Mouse (Mus musculus) ES-E14 (cell line): Measurements from ENCODE around the gene Meox1. TPM values are rescaled to one million over a fixed set of nuclear protein-coding genes. Genes with fewer than 3 reads are reported as not detected.

Source experiments
- DNase-seq: peaks from one replicate; pipeline ENCODE4 v3.0.0-alpha.2; 2013; ENCODE audit warnings: low read depth, low spot score
- H3K27ac ChIP-seq: 2 replicates; pipeline ENCODE4 v1.5.1; 2012; ENCODE audit warnings: low read depth, mild to moderate bottlenecking, low read length, moderate library complexity, mixed read lengths; ENCODE audit not compliant: poor library complexity, insufficient read depth, severe bottlenecking
- H3K36me3 ChIP-seq: 2 replicates; pipeline ENCODE4 v1.6.1; 2012; ENCODE audit warnings: mild to moderate bottlenecking, low read length, moderate library complexity, mixed read lengths; ENCODE audit not compliant: control insufficient read depth, poor library complexity, insufficient read depth, severe bottlenecking
- H3K4me1 ChIP-seq, 2 experiments: fragments of 150-350 bp in 1 of 2; sonication (generic) in 1 of 2; 2 replicates each; pipeline ENCODE4 v1.6.1; 2012; ENCODE audit warnings: low read length in 2 of 2, mild to moderate bottlenecking in 1 of 2, mixed read lengths in 1 of 2; ENCODE audit not compliant: control insufficient read depth in 2 of 2, insufficient read depth in 2 of 2, poor library complexity in 1 of 2
- H3K4me3 ChIP-seq, 2 experiments: fragments of 150-350 bp in 1 of 2; sonication (generic) in 1 of 2; 2 replicates each; pipeline ENCODE4 v1.5.1; 2012; ENCODE audit warnings: low read length in 2 of 2, low read depth in 1 of 2, mild to moderate bottlenecking in 1 of 2, mixed read lengths in 1 of 2; ENCODE audit not compliant: insufficient read depth in 1 of 2, poor library complexity in 1 of 2, severe bottlenecking in 1 of 2
- H3K9ac ChIP-seq: 2 replicates; pipeline ENCODE4 v1.6.1; 2012; ENCODE audit warnings: low read depth, mild to moderate bottlenecking, low read length, mixed read lengths; ENCODE audit not compliant: poor library complexity, insufficient read depth, severe bottlenecking
- H3K9me3 ChIP-seq: fragments of 150-350 bp; sonication (generic); 2 replicates; pipeline ENCODE4 v1.6.1; 2012; ENCODE audit warnings: low read depth, mild to moderate bottlenecking, low read length; ENCODE audit not compliant: control insufficient read depth, insufficient read depth
- CHD2 ChIP-seq: IDR thresholded peaks from 2 replicates; pipeline ENCODE4 v1.6.1; 2014; ENCODE audit warnings: mild to moderate bottlenecking, low read depth, low read length, inconsistent platforms
- HCFC1 ChIP-seq: IDR thresholded peaks from 2 replicates; pipeline ENCODE4 v1.6.1; 2012; ENCODE audit warnings: low read length, inconsistent platforms, borderline replicate concordance; ENCODE audit not compliant: insufficient read depth
- MAFK ChIP-seq: IDR thresholded peaks from 2 replicates; pipeline ENCODE4 v1.6.1; 2014; ENCODE audit warnings: mild to moderate bottlenecking, low read depth, low read length, inconsistent platforms; ENCODE audit not compliant: insufficient read depth
- ZC3H11A ChIP-seq: IDR thresholded peaks from 2 replicates; pipeline ENCODE4 v1.6.1; 2012; ENCODE audit warnings: low read depth, mild to moderate bottlenecking, inconsistent platforms, low read length, borderline replicate concordance
- ZNF384 ChIP-seq: IDR thresholded peaks from 2 replicates; pipeline ENCODE4 v1.6.1; 2012; ENCODE audit warnings: low read depth, low read length, inconsistent platforms
- in situ Hi-C, 2 experiments: fragments of 600-800 bp; cut with MboI; formaldehyde crosslinking; loops; one replicate each; pipeline ENCODE4 v1.15.1; 2025; ENCODE audit warnings: low sequenced_read_pairs in 2 of 2, inconsistent platforms in 1 of 2; ENCODE audit not compliant: unreplicated experiment in 2 of 2
- total RNA-seq: library from RNA; depleted of rRNA; stranded (reverse); fragments of 300-350 nt; gene quantifications from 2 replicates; pipeline ENCODE4 v1.2.3, GENCODE M21; 2012

Meox1 gene
- total RNA-seq, 1 experiment: 0.36 TPM

DNA sequence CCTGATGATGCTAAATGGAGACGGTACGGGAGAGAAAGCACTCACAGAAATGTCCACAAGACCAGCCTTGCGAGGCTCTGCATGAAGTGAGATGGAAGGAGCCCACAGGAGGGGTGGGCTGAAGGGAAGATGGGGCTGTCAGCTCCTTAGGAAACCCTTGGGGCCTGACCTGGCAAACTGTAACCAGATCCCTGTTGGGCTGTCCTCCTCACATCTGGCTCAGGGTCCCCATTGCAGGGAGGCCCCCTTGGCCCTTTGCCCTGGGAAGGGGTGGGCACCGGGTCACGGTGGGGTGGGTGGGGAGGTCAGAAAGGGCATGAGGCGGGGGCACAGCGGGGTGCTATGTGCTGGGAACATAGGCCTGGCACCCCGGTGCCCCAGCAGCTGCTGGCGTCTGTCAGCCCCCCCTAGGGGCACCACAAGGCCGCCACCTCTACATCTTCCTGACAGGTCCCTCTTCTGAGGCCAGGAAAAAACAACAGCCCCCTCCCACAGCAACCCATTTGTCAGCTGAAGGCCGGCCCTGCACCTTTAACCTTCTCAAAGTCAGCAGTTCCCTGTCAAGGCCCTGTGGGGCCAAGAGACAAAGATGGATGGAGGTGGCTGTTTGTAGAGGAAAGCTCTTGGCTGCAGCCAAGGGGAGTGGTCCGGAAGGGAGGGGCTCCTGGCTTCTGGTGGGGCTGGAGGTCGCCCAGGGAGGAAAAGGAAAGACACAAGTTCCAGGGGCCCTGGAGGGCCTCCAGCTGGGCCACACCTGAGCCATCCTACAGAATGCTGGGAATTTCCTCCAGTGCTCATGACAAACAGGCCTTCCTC is 2.6 kb upstream of the Meox1 start:
- peak; percentile 78 for DNase-seq
- Histone ChIP-seq H3K27ac (peak overlapping the region; percentile 82; the same call in 1 of the 2 replicates), H3K36me3 (no peaks in the 10 kb centered on the region), H3K9ac (peak overlapping the region; percentile 12; the same call in 1 of the 2 replicates), H3K9me3 (no peaks in the 10 kb centered on the region), H3K4me1 (peaks cover 1 to 37% of the 10 kb centered on the region in 2 experiments; a peak in 3 of 4 replicates), H3K4me3 (no peak overlapping the region)
- TF ChIP-seq ZNF384: no peak
- no peak for TF ChIP-seq HCFC1
- no peak for TF ChIP-seq MAFK
- no peak for TF ChIP-seq ZC3H11A
- TF ChIP-seq CHD2: no peak
- in situ Hi-C loops: no loop called here

DNA sequence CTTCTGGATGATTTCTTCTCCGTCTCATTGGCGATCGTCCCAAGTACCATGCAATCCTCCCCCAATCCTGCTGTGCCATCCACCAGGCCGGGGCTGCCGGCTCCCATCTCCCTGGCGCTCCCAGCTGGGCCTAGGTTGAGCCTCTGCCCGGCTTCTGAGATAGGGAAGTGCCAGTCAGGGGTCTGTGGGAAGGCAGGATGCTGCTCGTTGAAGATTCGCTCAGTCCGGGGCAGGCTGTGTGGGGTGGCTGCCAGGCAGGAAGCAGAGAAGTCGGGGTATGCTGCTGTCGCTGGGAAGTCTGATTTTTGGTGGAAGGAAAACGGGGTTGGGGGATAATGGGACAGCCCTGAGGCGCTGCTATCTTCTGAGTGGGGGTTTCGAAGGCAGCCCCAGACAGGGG is 614 bp downstream of the Meox1 start:
- H3K4me3 ChIP-seq: no peak overlapping the region
- H3K9ac ChIP-seq: no peak overlapping the region

DNA sequence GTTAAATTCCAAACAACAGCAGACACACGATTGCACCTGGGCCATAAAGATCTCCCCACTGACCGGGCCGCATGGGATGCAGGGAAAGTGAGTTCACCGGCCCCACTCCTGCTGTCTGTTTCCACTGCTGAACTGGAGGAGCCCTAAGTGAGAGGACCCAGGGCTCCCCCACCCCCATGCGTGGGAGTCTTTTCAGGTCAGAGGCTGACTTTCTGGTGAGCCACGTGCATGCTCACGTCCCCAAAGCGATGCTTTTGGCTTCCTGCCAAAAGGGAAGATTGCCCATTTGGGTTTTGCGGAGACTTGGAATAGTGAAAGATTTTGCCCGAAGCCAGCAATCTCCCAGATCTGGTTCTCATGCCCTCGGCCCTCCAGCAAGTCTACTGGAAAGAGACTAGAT is 2.7 kb downstream of the Meox1 start:
- Histone ChIP-seq H3K36me3 (no peaks in the 10 kb centered on the region), H3K4me3 (no peak overlapping the region), H3K9me3 (no peaks in the 10 kb centered on the region), H3K4me1 (peaks cover 4 to 33% of the 10 kb centered on the region in 2 experiments), H3K27ac (no peak overlapping the region), H3K9ac (peak overlapping the region; percentile 43; the same call in 1 of the 2 replicates)
- DNase-seq: no peak
- in situ Hi-C loops: no loop called here
- no peak for TF ChIP-seq CHD2

More for the DNA sequence above, 614 bp downstream of the Meox1 start:
- Histone ChIP-seq H3K36me3 (no peaks in the 10 kb centered on the region), H3K27ac (no peak overlapping the region), H3K9me3 (no peaks in the 10 kb centered on the region), H3K4me1 (peaks cover 4 to 46% of the 10 kb centered on the region in 2 experiments)
- in situ Hi-C loops: no loop called here
- TF ChIP-seq ZC3H11A: no peak
- no peak for TF ChIP-seq HCFC1
- no peak for TF ChIP-seq CHD2
- no peak for TF ChIP-seq MAFK
- TF ChIP-seq ZNF384: no peak
- no peak for DNase-seq

DNA sequence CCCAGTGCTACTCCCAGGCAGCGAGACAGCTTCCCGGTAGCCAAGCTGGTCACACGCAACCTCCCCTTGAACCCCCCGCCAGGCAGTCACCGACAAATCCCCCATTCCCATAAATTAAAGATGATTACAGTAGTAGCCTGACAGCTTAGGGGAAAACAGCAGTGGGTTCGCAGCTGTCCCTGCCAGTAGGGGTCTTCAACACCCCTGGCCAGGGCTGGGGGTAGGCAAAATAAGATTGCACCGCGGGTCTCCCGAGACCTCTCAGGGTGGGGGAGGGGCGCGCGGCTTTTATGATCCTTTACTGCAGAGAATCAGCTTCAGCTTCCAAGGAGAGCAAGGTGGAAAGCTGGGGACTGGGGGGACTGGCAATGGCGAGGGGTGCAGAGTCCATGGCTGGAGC is 4.4 kb downstream of the Meox1 start:
- in situ Hi-C loops: no loop called here
- TF ChIP-seq HCFC1: no peak
- no peak for TF ChIP-seq MAFK
- no peak for TF ChIP-seq CHD2
- no peak for TF ChIP-seq ZNF384
- TF ChIP-seq ZC3H11A: no peak
- no peak for DNase-seq
- Histone ChIP-seq H3K27ac (no peak overlapping the region), H3K4me3 (no peak overlapping the region; a peak in 1 of 4 replicates), H3K9me3 (no peaks in the 10 kb centered on the region), H3K36me3 (no peaks in the 10 kb centered on the region), H3K9ac (no peak overlapping the region), H3K4me1 (peaks cover 2 to 24% of the 10 kb centered on the region in 2 experiments)

DNA sequence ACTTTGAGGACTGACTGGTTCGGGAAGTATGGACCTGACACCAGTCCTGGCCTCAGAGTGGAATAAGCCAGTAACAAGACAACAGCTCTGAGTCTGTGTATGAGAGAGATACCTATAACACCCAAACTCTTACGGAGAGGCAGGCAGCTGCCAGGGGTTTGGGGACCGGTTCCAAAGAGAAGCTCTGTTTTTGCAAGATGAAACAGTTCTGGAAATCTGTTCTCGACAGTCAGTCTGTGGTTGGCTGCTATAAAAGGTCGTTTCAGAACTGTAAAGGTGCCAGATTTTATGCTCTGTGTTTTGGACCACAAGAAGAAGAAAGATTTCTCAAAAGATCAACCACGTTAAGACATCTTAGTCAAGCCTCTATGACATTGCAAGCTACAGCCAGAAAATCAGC is 5.4 kb downstream of the Meox1 start:
- no peaks in the 10 kb centered on the region for H3K9me3 ChIP-seq
- no peaks in the 10 kb centered on the region for H3K36me3 ChIP-seq
- H3K9ac ChIP-seq: no peak overlapping the region
- H3K27ac ChIP-seq: no peak overlapping the region
- H3K4me1 ChIP-seq: peaks cover 2 to 24% of the 10 kb centered on the region in 2 experiments
- DNase-seq: no peak
- in situ Hi-C loops: no loop called here
- no peak overlapping the region for H3K4me3 ChIP-seq
- TF ChIP-seq MAFK (no peak), HCFC1 (no peak), CHD2 (no peak), ZC3H11A (no peak), ZNF384 (no peak)
